Mouse (Mus musculus) mature B cell (primary cell): ENCODE results near the gene Rbm45.

Experiments
- in situ Hi-C: fragments of 300-500 bp; cut with MboI; formaldehyde crosslinking; loops from 2 replicates; pipeline ENCODE4 v1.14.3; 2019

Rbm45 gene

DNA sequence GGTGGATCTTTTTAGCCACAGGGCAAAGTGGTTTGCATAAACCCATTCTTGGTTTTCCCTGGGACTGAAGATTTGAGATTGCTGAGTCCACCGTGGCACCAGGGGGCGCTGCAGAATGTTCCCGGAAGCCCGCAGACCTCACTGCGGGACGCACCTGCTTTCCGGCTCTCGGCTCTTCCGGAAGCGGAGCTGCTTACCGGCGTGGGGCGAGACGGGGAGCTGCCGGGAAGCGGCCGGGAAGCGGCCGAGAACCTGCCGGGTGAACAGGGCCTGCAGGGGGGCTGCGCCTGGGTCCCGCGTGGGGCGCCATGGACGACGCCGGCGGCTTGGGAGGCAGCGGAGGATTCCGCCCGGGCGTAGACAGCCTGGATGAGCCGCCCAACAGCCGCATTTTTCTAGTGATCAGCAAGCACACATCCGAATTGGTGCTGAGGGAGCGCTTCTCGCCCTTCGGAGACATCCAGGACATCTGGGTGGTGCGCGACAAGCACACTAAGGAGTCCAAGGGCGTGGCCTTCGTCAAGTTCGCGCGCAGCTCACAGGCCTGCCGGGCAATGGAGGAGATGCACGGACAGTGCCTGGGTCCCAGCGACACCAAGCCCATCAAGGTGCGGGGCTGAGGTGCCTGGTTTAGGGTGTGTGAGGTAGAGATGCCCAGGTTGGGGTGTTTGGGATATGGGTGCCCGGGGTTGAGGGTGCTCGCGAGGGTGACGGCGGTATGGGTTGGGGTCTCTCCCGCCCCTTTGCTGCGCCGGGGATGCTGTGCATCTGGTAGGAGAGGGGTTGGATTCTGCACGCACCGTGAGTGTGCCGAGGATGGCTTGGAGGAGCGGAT is at the start of gene Rbm45:
Gene Rbm45 (plus strand): TSS at position 164 of the 835 bp plus-strand sequence.
- in situ Hi-C loops = loop anchor here (25.0 kb wide), 1 partner anchor 267 kb away; the partner anchor contains the start of genes Pjvk and Prkra

DNA sequence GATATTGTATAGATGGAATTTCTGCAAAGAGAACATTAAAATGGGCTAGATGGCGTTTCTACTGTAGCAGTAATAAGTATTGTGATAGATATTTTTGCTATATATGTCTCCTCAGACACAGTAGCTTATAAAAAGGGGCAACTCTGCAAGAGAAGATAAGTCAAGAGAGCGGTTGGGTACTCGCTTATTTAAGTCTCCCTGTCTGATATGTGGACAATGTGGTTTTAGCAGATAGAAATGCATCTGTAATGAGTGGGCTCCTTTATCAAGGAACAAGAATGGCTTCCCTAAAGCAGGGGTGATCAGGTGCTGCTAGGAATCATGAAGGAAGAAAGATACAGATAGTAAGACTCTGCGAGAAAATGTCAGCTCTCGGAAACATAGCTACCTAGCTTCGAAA is 49.4 kb upstream of the Rbm45 start:
- in situ Hi-C loops = no loop called here

GRCm38 (mm10) chr2:76323185-76323875 is 46.5 kb upstream of the Rbm45 start:
- in situ Hi-C loops = no loop called here

- in situ Hi-C loops = no loop called here
These were observed 45.3 kb upstream of the Rbm45 start for GRCm38 (mm10) chr2:76324463-76324862.

DNA sequence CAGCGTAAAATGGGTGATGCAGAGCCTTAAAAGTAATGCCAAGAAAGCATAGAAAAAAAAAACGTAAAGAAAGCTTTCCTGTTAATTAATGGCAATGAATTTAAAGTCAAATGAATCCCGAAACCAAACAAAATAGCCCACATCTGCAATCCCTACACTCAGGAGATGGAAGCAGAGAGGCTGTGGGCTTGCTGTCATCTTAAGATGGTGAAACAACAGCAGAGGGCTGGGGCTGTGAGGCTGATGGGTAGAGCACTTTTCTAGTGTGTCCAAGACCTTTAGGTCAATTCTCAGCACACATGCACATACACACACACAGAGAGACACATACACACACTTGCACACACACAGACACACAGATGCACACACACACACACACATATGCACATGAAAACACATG is 43.6 kb upstream of the Rbm45 start:
- in situ Hi-C loops = no loop called here

GRCm38 (mm10) chr2:76330081-76330480 is 39.7 kb upstream of the Rbm45 start:
- in situ Hi-C loops = no loop called here

GRCm38 (mm10) chr2:76332161-76332805 is 37.5 kb upstream of the Rbm45 start:
- in situ Hi-C loops = no loop called here

DNA sequence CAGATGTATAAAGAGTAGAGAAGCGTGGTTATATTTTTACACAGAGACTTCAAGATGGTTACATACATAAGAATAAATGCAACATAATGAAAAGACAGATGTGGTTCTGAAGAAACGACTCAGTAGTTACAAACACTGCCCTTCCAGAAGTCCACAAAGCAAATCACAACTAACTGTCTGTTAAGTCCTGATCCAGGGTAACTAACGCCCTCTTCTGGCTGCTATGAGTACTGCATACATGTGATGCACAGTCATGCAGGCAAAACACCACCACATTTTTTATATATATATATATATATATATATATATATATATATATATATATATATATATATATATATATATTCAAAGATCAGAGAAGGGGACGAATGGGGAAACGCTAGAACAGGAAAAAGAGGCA is 35.2 kb upstream of the Rbm45 start:
- in situ Hi-C loops = no loop called here

- in situ Hi-C loops = no loop called here
These were observed 31.3 kb upstream of the Rbm45 start, which contains the start of gene Pde11a for GRCm38 (mm10) chr2:76338215-76339156. TSS of gene Pde11a (minus strand) at chr2:76338774.

- in situ Hi-C loops = no loop called here
These were observed 27.6 kb upstream of the Rbm45 start for GRCm38 (mm10) chr2:76342146-76342545.

DNA sequence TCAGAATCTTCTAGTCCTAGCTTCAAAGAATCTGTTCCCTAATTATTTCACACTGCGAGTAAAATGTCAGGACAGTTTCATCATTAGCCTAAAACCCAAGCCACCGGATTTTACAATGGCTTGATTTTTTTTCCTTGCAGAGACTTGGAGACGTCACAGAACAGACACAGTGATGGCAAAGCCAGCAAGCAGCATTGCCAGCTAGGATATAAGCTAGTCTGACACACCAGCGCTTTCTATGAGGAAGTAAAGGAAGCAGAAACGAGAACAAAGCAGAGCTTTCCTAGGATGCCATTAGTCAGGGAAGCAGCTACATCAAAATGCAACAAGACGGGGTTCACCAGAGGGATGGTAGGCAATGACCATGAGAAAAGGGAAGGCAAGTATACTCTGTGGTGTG is 21.9 kb upstream of the Rbm45 start:
- in situ Hi-C loops = no loop called here

GRCm38 (mm10) chr2:76360226-76360625 is 9.6 kb upstream of the Rbm45 start, which contains the start of gene Cyct:
TSS of gene Cyct (minus strand) at chr2:76360450.
- in situ Hi-C loops = loop anchor here (25.0 kb wide), 1 partner anchor 277 kb away; the partner anchor contains the start of genes Pjvk and Prkra

- in situ Hi-C loops = loop anchor here (25.0 kb wide), 1 partner anchor 275 kb away; the partner anchor contains the start of genes Pjvk and Prkra
These were observed 7.7 kb upstream of the Rbm45 start for GRCm38 (mm10) chr2:76362111-76362510.

DNA sequence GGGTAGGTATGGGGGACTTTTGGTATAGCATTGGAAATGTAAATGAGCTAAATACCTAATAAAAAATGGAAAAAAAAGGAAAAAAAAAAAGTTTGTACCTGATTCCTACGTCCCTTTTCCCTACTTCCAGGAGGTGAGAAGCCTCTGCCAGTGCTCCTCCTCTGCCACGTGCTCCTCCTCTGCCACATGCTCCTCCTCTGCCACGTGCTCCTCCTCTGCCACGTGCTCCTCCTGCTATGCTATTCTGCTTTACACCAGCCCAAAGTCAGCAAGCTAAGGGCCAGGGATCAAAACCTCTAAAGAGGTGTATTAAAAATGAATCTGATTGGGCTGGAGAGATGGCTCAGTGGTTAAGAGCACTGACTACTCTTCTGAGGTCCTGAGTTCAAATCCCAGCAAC is 4.0 kb upstream of the Rbm45 start:
- in situ Hi-C loops = loop anchor here (25.0 kb wide), 1 partner anchor 271 kb away; the partner anchor contains the start of genes Pjvk and Prkra

- in situ Hi-C loops = loop anchor here (25.0 kb wide), 1 partner anchor 270 kb away; the partner anchor contains the start of genes Pjvk and Prkra
These were observed 2.4 kb upstream of the Rbm45 start for GRCm38 (mm10) chr2:76367188-76367922.

- in situ Hi-C loops = loop anchor here (25.0 kb wide), 1 partner anchor 268 kb away; the partner anchor contains the start of genes Pjvk and Prkra
These were observed 723 bp upstream of the Rbm45 start for GRCm38 (mm10) chr2:76368861-76369660.

- in situ Hi-C loops = loop anchor here (25.0 kb wide), 1 partner anchor 267 kb away; the partner anchor contains the start of genes Pjvk and Prkra
These were observed 805 bp downstream of the Rbm45 start for GRCm38 (mm10) chr2:76370656-76370922.

DNA sequence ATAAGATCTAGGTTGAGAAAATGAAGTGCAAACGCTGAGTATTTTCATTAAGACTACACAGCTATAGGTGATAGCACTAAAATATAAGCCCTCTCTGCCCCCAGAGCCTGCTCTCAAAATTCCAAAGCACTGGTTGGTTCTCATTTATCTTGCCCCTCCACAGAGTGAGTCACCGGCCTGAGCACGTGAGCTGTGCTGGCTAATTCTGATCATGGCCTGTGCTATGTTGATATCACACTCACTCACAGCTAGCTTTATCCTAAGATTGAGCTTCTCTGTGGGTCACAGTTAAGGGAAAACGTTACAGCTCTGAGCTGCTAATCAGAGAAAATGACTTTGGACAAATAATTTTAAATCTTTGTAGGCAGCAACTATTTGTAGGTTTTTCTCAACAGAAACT is 2.5 kb downstream of the Rbm45 start:
- in situ Hi-C loops = loop anchor here (25.0 kb wide), 1 partner anchor 265 kb away; the partner anchor contains the start of genes Pjvk and Prkra

- in situ Hi-C loops = loop anchor here (25.0 kb wide), 1 partner anchor 263 kb away; the partner anchor contains the start of genes Pjvk and Prkra
These were observed 4.9 kb downstream of the Rbm45 start for GRCm38 (mm10) chr2:76374544-76375206.
